Mouse (Mus musculus) liver, embryonic 16.5 days (tissue): ENCODE data around the gene Dnah8. TPM values are rescaled to one million over a fixed set of nuclear protein-coding genes. Genes with fewer than 3 reads are reported as not detected.

Experiments
- ATAC-seq: fragments of 200-750 bp; cut with Nextera tagmentation; 2 replicates; pipeline ENCODE4 v1.8.0; 2017; ENCODE audit warnings: low read depth, mild to moderate bottlenecking, moderate number of reproducible peaks, moderate library complexity
- H3K27ac ChIP-seq: fragments of 300-500 bp; sonication (generic); 2 replicates; pipeline ENCODE4 v1.5.1; 2014; ENCODE audit warnings: mild to moderate bottlenecking, low read length
- H3K27me3 ChIP-seq: fragments of 300-500 bp; sonication (generic); 2 replicates; pipeline ENCODE4 v1.6.1; 2014; ENCODE audit warnings: low read depth, low read length, mixed read lengths; ENCODE audit not compliant: control insufficient read depth, insufficient read depth
- H3K36me3 ChIP-seq: fragments of 300-500 bp; sonication (generic); 2 replicates; pipeline ENCODE4 v1.6.1; 2014; ENCODE audit warnings: mild to moderate bottlenecking; ENCODE audit not compliant: control insufficient read depth, insufficient read depth
- H3K4me1 ChIP-seq: fragments of 300-500 bp; sonication (generic); 2 replicates; pipeline ENCODE4 v1.6.1; 2014; ENCODE audit warnings: low read depth, low read length, mixed read lengths; ENCODE audit not compliant: control insufficient read depth
- H3K4me2 ChIP-seq: fragments of 300-500 bp; sonication (generic); 2 replicates; pipeline ENCODE4 v1.6.1; 2014; ENCODE audit warnings: low read depth, low read length, mixed read lengths
- H3K4me3 ChIP-seq: fragments of 300-500 bp; sonication (generic); 2 replicates; pipeline ENCODE4 v1.5.1; 2014; ENCODE audit warnings: low read depth, mild to moderate bottlenecking, low read length
- H3K9ac ChIP-seq: fragments of 300-500 bp; sonication (generic); 2 replicates; pipeline ENCODE4 v1.6.1; 2014; ENCODE audit warnings: low read depth, low read length
- H3K9me3 ChIP-seq: fragments of 300-500 bp; sonication (generic); replicated peaks from 2 replicates; pipeline ENCODE4 v1.6.1; 2016; ENCODE audit warnings: low read length; ENCODE audit not compliant: control insufficient read depth
- WGBS: fragments of 180-500 bp; shearing (Covaris S2); extraction: QIAGEN DNeasy Blood & Tissue Kit; methylation state at CpG from one replicate; pipeline ENCODE4 v1.1.7; 2014; ENCODE audit not compliant: insufficient replicate concordance; 5-methylcytosine and 5-hydroxymethylcytosine counted together
- polyA plus RNA-seq: library from polyadenylated mRNA; unstranded; fragments of >200 nt; fragmentation: Nextera tagmentation; extraction: Ambion mirVana; gene quantifications from 2 replicates; pipeline ENCODE4 v1.2.1, GENCODE M21; 2015

Dnah8 gene
- polyA plus RNA-seq, 1 experiment from 2014 or later = 0.99 TPM

DNA sequence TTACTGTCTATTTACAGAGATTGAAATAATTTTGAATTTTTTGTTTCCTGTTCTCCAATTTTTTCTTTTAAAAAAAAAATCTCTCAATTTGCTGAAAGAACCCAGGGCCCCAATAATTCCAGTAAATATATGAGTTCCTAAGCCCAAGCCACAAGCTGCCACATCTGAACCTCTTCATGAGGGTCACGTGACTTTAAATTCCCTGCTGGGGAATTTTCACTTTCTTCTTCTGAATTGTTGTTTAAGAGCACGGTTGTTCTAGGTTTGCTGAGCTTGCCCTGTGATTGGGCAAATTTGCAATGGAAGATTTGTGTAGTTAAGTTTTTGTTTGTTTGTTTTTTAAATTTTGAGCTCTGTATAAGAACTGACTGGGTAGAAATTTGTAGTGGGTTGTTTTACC lies 67.3 kb downstream of the Dnah8 start:
- 70% methylated on average over 2 of the region's 2 CpGs for WGBS
- no peak for ATAC-seq
- H3K27ac ChIP-seq = no peak overlapping the region

DNA sequence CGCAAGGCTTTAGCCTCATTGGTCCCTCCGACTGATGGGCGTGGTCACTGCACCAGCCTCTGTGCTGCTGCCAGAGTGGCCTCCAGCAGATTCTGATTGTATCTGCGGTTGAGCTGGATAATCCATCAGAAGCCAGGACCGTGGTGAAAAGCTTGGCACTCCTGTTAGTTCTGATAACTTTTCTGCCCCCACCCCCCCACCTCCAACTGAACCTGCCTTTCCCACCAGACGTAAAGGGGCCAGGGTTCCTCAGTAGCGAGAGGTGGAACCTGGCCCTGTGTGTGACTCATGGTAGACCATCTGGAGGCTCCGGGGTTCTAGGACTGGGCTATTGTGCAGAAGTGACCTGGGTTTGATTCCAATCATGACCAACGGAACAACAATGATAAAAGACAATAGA lies 70.1 kb downstream of the Dnah8 start:
- no peaks in the 10 kb centered on the region for H3K27me3 ChIP-seq
- no peaks in the 10 kb centered on the region for H3K9me3 ChIP-seq
- no peak overlapping the region for H3K4me2 ChIP-seq
- ATAC-seq = no peak
- no peaks in the 10 kb centered on the region for H3K36me3 ChIP-seq
- 56% methylated on average over 9 of the region's 9 CpGs for WGBS
- no peak overlapping the region for H3K27ac ChIP-seq
- H3K4me3 ChIP-seq = no peak overlapping the region
- H3K4me1 ChIP-seq = no peaks in the 10 kb centered on the region
- H3K9ac ChIP-seq = no peak overlapping the region

More for the DNA sequence above, 67.3 kb downstream of the Dnah8 start:
- Histone ChIP-seq H3K4me2 (no peak overlapping the region), H3K9ac (no peak overlapping the region), H3K4me1 (no peaks in the 10 kb centered on the region), H3K9me3 (no peaks in the 10 kb centered on the region), H3K4me3 (no peak overlapping the region), H3K27me3 (no peaks in the 10 kb centered on the region), H3K36me3 (no peaks in the 10 kb centered on the region)

DNA sequence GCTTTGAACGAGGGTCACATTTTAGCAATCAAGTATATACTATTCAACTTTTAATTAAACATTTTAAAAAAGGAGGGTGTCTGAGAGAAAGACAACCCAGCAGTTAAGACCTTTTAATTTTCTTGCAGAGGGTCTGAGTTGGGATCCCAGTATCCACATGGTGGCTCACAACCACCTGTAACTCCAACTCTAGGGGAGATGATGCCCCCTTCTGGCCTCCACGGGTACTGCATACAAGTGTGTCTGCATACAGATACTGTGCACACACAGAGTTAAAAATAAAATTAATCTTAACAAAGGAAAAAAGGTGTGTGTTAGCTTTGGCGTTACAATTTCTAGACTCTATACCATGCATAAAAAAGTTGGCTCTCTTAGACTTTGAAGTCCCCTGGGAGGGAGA lies 90.6 kb downstream of the Dnah8 start:
- H3K4me3 ChIP-seq = no peak overlapping the region
- H3K4me2 ChIP-seq = no peak overlapping the region
- no peaks in the 10 kb centered on the region for H3K36me3 ChIP-seq
- H3K27me3 ChIP-seq = no peaks in the 10 kb centered on the region
- no peak for ATAC-seq
- no peaks in the 10 kb centered on the region for H3K9me3 ChIP-seq
- H3K9ac ChIP-seq = no peak overlapping the region
- H3K27ac ChIP-seq = no peak overlapping the region
- 48% methylated on average over 3 of the region's 3 CpGs for WGBS
- no peaks in the 10 kb centered on the region for H3K4me1 ChIP-seq

DNA sequence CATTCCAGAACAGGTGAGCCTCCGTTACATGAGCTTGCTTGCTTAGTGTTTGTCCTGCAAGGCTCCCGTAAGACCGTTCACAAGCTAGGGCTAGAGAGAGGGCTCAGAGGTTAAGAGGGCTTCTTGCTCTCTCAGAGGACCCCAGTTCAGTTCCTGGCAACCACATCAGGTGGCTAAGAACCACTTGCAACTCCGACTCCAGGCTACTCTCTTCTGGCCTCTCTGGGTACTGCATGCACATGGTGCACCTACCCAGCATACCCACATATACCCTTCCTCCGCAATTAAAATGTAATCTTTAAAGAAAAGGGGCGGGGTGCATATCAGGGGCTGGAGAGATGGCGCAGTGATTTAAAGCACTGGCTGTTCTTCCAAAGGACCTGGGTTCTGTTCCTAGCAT lies 94.0 kb downstream of the Dnah8 start:
- H3K27me3 ChIP-seq = no peaks in the 10 kb centered on the region
- H3K4me3 ChIP-seq = no peak overlapping the region
- 81% methylated on average over 7 of the region's 7 CpGs for WGBS
- H3K9ac ChIP-seq = no peak overlapping the region
- no peaks in the 10 kb centered on the region for H3K36me3 ChIP-seq
- H3K27ac ChIP-seq = no peak overlapping the region
- H3K9me3 ChIP-seq = no peaks in the 10 kb centered on the region
- H3K4me1 ChIP-seq = no peaks in the 10 kb centered on the region
- H3K4me2 ChIP-seq = no peak overlapping the region
- ATAC-seq = no peak

DNA sequence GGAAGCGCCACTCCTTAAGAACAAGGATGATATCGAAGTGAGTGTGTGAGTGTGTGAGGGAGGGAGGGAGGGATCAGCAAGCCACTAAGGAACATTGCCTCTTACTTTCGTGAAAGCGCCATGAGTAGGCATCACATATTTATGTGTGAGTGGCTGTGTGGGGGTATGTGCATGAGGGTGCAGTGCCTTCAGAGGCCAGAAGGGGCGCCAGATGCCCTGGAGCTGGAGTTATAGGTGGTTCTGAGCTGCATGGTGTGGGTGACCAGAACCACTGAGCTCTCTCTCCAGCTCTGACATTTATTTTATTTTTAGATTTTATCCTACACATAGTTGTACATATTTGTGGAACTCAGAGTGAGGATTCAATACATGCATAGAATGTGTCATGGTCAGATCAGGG lies 94.9 kb downstream of the Dnah8 start:
- H3K36me3 ChIP-seq = no peaks in the 10 kb centered on the region
- H3K4me1 ChIP-seq = no peaks in the 10 kb centered on the region
- no peaks in the 10 kb centered on the region for H3K9me3 ChIP-seq
- no peak overlapping the region for H3K4me2 ChIP-seq
- WGBS = 71% methylated on average over 5 of the region's 5 CpGs
- H3K4me3 ChIP-seq = no peak overlapping the region
- no peak overlapping the region for H3K27ac ChIP-seq
- H3K9ac ChIP-seq = no peak overlapping the region
- no peak for ATAC-seq
- H3K27me3 ChIP-seq = no peaks in the 10 kb centered on the region

DNA sequence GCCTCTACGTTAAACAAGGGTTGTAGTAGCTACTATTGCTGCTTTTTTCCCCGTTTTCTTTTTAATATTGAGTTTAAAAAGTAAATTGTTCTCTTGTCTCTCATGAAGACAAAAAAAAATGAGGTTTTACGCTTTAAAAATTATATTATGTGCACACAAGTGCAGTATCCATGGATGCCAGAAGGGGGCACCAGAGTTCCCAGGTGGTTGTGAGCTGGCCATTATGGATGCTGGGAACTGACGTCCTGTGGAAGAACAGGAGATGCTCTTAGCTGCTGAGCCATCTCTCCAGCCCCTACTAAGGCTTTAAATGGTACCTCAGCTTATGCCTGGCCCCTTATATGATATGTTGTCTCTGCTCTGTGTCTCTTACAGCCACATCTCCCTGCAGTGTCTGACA lies 103.6 kb downstream of the Dnah8 start:
- Histone ChIP-seq H3K36me3 (no peaks in the 10 kb centered on the region), H3K9ac (no peak overlapping the region), H3K4me1 (no peaks in the 10 kb centered on the region), H3K9me3 (no peaks in the 10 kb centered on the region), H3K4me3 (no peak overlapping the region), H3K27me3 (no peaks in the 10 kb centered on the region), H3K4me2 (no peak overlapping the region), H3K27ac (no peak overlapping the region)
- 44% methylated on average over 4 of the region's 4 CpGs for WGBS
- no peak for ATAC-seq

DNA sequence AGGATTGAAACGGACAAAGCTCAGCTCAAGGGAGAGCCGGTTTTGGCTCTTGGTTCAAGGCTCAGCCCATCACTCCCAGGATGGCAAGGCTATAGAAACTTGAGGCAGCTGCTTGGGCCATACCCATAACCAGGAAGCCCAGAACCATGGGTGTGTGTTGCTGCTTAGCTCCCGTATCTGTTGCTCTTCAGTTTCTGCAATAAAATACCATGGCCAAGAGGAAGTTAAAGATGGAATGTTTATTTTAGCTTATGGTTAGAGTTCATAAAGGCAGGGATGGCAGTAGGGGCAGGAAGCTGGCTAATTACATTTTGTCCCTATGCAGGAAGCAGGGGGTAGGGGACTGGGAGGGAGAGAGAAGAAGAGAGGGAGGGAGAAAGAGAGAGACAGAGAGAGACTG lies 108.6 kb downstream of the Dnah8 start:
- WGBS = 54% methylated on average over 3 of the region's 3 CpGs
- Histone ChIP-seq H3K27ac (no peak overlapping the region), H3K36me3 (no peaks in the 10 kb centered on the region), H3K4me3 (no peak overlapping the region), H3K9ac (no peak overlapping the region), H3K4me1 (no peaks in the 10 kb centered on the region), H3K27me3 (no peaks in the 10 kb centered on the region), H3K9me3 (no peaks in the 10 kb centered on the region), H3K4me2 (no peak overlapping the region)
- ATAC-seq = no peak

DNA sequence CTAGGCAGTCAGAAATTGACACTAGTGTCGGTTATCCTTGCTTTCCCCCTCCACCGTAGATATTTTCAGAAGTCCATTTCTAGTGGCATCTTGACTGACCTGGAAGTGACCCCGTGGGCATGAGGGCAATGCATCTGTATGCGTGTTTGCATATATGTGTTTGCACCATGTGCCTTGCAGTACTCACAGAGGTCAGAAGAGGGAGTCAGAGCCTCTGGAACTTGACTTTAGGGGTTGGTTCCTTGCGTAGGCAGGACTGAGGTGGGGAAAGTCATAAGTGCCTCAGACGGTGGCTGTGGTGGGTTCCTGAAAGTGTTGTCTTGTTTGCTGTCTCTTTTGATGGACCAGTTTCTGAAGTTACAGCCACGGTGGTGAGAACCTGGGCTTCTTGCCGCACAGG lies 110.6 kb downstream of the Dnah8 start:
- no peak overlapping the region for H3K4me3 ChIP-seq
- H3K4me2 ChIP-seq = no peak overlapping the region
- H3K4me1 ChIP-seq = no peaks in the 10 kb centered on the region
- 82% methylated on average over 8 of the region's 8 CpGs for WGBS
- no peaks in the 10 kb centered on the region for H3K36me3 ChIP-seq
- ATAC-seq = no peak
- H3K27me3 ChIP-seq = no peaks in the 10 kb centered on the region
- no peak overlapping the region for H3K9ac ChIP-seq
- no peaks in the 10 kb centered on the region for H3K9me3 ChIP-seq
- no peak overlapping the region for H3K27ac ChIP-seq

DNA sequence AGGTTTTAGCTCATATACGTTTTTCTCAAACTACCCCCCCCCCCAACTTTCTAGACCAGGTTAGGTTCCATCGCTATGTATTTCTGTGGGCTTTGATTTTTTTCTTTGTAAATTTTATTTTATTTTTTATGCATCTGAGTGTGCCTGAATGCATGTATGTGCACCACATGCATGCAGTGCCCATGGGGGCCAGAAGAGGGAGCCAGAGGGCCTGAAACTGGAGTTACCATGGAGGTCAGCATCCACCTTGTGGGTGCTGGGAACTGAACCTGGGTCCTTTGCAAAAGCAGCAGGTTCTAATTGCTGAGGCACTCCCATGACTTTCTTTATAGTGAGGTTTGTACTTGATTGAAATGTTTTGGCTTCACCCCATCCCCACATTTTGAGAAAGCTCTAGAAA lies 111.3 kb downstream of the Dnah8 start:
- Histone ChIP-seq H3K27ac (no peak overlapping the region), H3K4me3 (no peak overlapping the region), H3K4me1 (no peaks in the 10 kb centered on the region), H3K36me3 (no peaks in the 10 kb centered on the region), H3K9me3 (no peaks in the 10 kb centered on the region), H3K27me3 (no peaks in the 10 kb centered on the region), H3K4me2 (no peak overlapping the region), H3K9ac (no peak overlapping the region)
- 60% methylated on average over 2 of the region's 2 CpGs for WGBS
- no peak for ATAC-seq

DNA sequence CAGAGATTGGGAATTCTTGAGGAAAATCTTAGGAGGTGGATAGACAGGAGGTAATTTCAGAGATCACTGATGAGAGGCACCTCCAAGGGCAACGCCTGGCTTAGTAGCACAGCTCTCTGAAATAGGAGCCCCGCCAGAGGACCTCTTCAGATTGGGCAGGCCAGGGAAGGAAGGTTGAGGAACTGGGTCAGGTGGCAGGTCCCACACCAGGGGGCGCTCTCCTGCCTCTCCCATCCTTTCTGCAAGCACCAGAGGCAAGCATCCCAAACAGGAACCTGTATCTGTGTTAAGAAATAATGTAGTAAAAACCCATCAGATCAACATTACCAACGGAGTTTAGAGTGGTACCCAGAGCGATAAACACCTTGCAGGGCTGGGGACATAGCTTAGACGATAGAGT lies 113.6 kb downstream of the Dnah8 start:
- no peak for ATAC-seq
- 39% methylated on average over 6 of the region's 6 CpGs for WGBS

More for the DNA sequence above, 113.6 kb downstream of the Dnah8 start:
- Histone ChIP-seq H3K4me2 (no peak overlapping the region), H3K9ac (no peak overlapping the region), H3K27ac (no peak overlapping the region), H3K4me3 (no peak overlapping the region), H3K36me3 (no peaks in the 10 kb centered on the region), H3K4me1 (no peaks in the 10 kb centered on the region), H3K9me3 (no peaks in the 10 kb centered on the region), H3K27me3 (no peaks in the 10 kb centered on the region)
